Mouse (Mus musculus): Measurements from ENCODE around the gene Arhgap10.

Gene Arhgap10

DNA sequence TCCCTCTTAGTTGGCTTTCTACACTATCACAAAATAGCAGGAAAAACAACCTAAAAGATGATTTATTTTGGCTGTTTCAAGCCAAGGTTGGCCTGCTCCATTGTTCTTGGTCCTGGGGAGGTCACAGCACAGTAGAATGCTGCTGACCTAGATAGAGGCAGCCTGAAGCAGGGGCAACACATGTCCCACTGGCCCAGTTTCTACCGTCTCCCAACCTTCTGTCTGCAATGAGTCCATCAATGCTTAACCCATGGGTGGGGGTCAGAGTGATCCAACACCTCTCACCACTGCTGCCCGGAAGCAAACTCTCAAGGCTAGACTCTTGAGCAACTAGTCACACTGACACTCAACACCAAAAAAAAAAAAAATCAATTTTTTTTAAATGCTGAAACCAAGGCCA is 31.0 kb downstream of the Arhgap10 start:
- DNase-seq (ENCODE audit: low read depth, low spot score), result no peak

GRCm38 (mm10) chr8:77484817-77485216 is 32.9 kb downstream of the Arhgap10 start:
- no peak for DNase-seq (ENCODE audit: low read depth, low spot score)

GRCm38 (mm10) chr8:77484266-77484665 is 33.5 kb downstream of the Arhgap10 start:
- no peak for DNase-seq (ENCODE audit: low read depth, low spot score)

- no peak for DNase-seq (ENCODE audit: low read depth, low spot score)
Observed at GRCm38 (mm10) chr8:77483676-77484075, 34.1 kb downstream of the Arhgap10 start.

- DNase-seq (ENCODE audit: low read depth, low spot score), result peak; percentile 52
Observed at GRCm38 (mm10) chr8:77481791-77482190, 36.0 kb downstream of the Arhgap10 start.

GRCm38 (mm10) chr8:77479995-77480394 is 37.8 kb downstream of the Arhgap10 start:
- no peak for DNase-seq (ENCODE audit: low read depth, low spot score)

DNA sequence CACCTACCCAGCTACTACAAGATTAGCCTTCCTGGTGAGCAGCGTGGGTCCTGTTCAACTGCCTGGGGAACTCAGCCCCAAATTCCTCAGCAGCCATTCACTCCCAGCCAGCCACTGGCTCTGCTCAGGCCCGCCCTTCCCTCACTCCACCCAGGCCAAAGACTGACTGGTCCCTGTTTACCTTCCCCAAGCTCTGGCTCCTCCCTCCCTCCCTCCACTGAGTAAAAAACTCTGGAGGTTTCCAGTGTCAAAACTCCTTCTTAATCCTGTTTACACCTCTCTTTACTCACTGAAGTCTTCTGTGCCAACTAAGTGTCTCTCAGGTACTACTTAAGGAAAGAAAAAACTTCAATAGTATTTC is 38.9 kb downstream of the Arhgap10 start:
- no peak for DNase-seq (ENCODE audit: low read depth, low spot score)

DNA sequence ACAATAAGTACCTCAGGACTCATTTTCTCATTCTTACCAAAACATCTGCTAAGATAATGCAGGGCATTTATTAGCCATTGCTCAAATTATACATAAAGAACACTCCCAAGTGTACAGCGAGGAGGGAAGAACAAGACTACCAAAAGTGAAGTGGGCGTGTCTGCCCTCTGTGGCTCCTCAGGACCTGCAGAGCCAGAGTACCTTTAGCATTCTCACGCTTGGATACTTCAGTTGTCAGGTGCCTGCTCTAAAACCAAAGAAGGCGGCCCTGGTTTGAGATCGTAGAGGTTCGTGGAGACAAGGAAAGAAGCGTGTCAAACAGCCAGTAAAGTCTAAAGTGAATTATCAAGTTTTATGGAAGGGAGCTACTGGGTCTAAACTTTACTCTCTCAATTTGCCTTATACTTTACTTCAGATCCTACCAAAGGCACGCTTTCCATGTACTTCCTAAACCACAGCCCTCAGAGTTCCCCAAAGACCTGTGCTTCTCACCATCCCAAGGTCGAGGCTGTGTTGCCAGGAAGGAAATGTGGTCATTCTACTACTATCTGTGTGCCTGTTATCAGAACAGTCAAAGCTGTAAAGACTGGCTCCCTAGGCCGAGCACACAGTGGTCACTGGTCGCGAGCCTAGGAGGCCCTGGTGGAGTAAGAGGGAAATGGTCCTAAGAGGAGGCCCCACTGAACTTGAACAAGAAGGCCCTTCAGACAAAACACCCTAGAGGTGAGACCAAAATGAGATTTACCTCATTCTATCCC is 39.4 kb downstream of the Arhgap10 start:
- DNase-seq (ENCODE audit: low read depth, low spot score), result no peak

DNA sequence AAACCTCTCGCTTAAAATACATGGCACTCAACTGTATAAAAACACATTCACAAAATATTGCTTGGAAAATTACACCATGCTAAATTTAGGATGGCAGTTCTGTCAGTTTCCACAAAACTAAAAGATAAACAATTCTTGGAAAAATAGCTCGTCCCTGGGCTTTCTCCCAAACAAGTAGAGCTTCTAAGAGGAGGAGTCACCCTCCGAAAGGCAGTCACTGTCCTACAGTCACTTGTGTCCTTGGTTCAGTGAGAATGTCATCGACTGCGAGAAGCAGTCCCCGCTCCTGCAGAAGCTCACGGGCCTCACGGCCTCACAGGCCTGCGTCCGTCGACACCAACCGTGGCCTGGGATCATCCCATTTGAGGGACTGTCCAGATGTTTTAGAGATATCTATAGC is 40.1 kb downstream of the Arhgap10 start:
- DNase-seq (ENCODE audit: low read depth, low spot score), result no peak

DNA sequence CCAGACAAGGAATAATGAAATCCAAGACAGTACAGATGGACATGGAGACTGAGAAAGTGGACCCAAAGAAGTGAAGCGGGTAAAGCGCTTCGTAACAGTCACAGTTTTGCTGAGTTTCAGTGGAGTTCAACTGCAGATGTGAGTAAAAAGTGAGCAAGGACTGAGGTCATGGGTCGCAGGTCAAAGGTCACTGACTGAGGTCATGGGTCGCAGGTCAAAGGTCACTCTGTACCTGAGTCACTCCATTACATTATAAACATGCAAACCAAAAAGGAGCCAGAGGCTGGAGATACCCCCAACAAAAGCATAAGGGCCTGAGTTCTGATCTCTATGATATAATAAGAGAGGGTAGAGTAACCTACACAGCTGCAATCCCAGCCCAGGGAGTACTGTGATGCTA is 43.1 kb downstream of the Arhgap10 start:
- DNase-seq (ENCODE audit: low read depth, low spot score), result no peak

DNA sequence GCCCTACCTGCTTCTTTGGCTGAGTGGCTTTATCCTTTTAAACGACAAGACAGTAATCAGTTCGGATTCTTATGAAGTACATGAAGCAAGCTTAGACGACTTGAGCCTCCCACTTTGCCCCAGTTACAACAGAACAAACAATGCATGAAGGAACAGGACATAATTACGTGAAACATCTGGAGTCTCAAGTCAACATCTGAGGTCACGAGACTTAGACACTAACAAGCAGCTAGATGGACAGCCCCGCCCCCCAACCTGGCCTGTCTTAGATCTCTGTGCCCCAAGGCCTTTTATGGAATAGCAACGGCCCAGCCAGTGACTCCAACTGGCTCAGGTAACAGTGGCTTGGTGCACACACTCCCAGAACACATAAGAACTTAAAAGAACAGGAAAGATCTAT is 44.0 kb downstream of the Arhgap10 start:
- DNase-seq (ENCODE audit: low read depth, low spot score), result no peak

GRCm38 (mm10) chr8:77473373-77473772 is 44.4 kb downstream of the Arhgap10 start:
- no peak for DNase-seq (ENCODE audit: low read depth, low spot score)

DNA sequence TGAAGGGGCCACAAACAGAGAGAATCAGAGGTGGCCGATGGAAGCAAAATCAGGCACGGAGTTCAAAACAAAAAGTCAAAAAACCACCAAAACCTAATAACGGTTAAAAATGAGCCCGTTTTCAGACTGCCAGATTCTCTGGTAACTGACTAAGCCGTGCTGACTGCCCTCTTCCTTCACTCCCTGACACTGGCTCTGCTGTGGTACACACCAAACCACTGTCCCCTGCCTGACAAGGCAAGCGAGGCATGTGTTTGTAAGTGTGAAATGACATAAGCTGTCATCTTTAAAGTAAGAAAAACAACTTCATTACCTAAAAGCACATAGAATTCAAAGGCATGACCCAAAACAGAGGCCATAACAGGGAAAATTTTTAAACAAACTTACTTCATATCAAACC is 56.4 kb downstream of the Arhgap10 start:
- DNase-seq (ENCODE audit: low read depth, low spot score), result no peak

DNA sequence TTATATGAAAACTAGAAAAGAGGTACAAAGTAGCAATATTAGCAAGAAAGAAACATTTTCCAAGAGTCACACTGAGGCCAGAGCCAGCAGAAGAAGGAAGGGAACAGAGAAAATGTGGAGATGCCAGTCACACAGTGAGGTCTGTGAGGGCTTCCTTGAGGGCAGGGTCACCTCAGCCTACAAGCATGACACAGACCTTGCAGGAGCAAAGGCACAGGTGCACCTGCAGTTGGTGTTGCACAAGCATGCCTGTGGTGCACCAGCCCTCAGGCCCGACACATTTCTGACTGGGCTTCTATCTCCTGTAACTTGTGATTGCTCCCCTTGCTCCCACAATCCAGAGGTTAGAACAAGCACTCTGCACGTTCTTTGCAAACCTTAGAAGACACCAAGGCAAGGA is 57.4 kb downstream of the Arhgap10 start:
- DNase-seq (ENCODE audit: low read depth, low spot score), result no peak

DNA sequence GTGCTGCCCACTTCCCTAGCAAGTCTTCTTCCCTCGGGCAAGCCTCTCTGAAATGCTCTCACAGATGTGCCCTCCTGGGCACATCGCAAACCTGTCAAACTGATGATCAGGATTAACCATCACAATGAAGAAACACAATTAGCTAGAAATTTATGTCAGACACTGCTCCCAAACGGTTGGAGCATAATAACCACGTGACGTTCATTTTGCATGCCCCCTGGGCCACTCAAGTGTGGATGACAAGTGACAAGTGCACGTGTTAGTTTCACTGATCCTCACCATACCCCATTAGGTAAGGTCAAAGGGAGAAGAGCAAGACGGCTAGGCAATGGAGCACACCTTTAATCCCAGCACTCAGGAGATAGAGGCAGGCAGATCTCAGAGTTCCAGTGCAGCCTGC is 58.1 kb downstream of the Arhgap10 start:
- no peak for DNase-seq (ENCODE audit: low read depth, low spot score)

DNA sequence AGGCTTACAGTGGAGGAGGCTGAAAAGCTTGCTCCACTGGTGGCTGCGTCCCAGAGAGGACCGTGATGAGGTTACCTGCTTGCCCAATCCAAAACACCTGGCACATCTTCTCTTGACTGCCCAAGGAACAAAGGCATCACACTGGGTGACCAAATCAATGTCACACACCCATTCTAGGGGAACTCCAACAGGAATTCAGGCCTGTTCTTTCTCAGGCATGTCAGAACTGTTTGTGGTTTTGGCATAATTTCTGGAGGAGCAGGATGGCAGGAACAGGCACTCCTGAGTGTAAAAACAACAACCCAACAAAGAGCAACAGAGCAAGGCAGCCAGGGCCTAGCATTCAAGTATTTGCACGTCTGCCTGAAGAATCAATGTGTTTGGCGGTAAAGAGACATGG is 59.2 kb downstream of the Arhgap10 start:
- DNase-seq (ENCODE audit: low read depth, low spot score), result no peak

DNA sequence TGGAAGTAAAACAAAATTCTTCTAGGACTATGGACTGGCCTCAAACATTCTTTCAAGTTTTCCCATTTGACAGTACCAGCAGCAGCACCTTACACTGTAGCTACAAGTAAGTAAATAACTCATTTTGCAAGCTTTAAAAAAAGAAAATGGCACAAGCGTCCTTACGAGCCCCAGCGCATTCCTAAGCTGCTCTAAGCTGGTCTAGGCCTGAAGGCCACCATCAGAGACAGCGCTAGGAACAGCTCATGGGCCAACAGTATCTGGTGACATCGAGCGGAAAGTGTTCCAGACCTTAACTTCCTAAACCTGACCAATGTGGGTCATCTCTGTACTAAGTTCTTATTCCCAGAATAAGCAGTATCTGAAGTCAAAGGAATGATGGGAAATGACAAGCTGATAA is 61.5 kb downstream of the Arhgap10 start:
- DNase-seq (ENCODE audit: low read depth, low spot score), result no peak

- DNase-seq (ENCODE audit: low read depth, low spot score), result no peak
Observed at GRCm38 (mm10) chr8:77453836-77454235, 63.9 kb downstream of the Arhgap10 start.

- no peak for DNase-seq (ENCODE audit: low read depth, low spot score)
Observed at GRCm38 (mm10) chr8:77451466-77452382, 66.0 kb downstream of the Arhgap10 start.

GRCm38 (mm10) chr8:77451052-77451451 is 66.7 kb downstream of the Arhgap10 start:
- no peak for DNase-seq (ENCODE audit: low read depth, low spot score)

GRCm38 (mm10) chr8:77446294-77446693 is 71.5 kb downstream of the Arhgap10 start:
- no peak for DNase-seq (ENCODE audit: low read depth, low spot score)

- no peak for DNase-seq (ENCODE audit: low read depth, low spot score)
Observed at GRCm38 (mm10) chr8:77445642-77446041, 72.1 kb downstream of the Arhgap10 start.

Measured in mesoderm, embryonic 11.5 days (tissue).